Mouse (Mus musculus): ENCODE results near the gene Samd4. TPM values are rescaled to one million over a fixed set of nuclear protein-coding genes. Genes with fewer than 3 reads are reported as not detected.
"Not testable (repeated sequence)": the region's sequence is repeated elsewhere in the genome, so short reads cannot be mapped to it uniquely, and the experiment has no call there.

Samd4 gene
- polyA plus RNA-seq, 1 experiment from 2014 or later: 16.2 TPM

DNA sequence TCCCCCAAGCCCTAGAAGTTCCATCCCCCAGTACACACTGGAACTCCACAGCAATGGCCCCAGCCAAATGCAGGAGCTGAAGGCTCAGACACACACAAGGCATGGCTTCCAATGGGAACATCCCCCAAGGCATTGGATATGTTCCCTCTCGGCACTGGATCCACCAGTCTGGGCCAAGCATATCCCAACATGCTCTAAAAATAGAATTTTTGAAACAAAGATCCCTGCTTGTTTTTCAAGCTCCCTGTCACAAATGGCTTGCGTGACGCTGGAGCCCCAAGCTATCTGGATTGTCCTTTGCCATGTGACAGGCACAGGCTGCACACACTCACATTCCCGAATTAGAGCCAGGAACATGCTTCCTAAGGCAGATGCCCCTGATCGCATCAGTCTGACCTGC is 213.7 kb downstream of the Samd4 start:
- H3K4me1 ChIP-seq: peaks cover 6% of the 10 kb centered on the region; the same call in 1 of the 2 replicates
- peaks cover 49% of the 10 kb centered on the region for H3K36me3 ChIP-seq
- WGBS: 76% methylated on average over 5 of the region's 5 CpGs
- H3K9me3 ChIP-seq: no peaks in the 10 kb centered on the region
- no peak overlapping the region for H3K4me2 ChIP-seq
- ATAC-seq (ENCODE audit: insufficient number of reproducible peaks, low FRiP score, low TSS enrichment, low read depth): no peak
- no peaks in the 10 kb centered on the region for H3K27me3 ChIP-seq
- no peak overlapping the region for H3K27ac ChIP-seq
- no peak overlapping the region for H3K4me3 ChIP-seq
- H3K9ac ChIP-seq: no peak overlapping the region

DNA sequence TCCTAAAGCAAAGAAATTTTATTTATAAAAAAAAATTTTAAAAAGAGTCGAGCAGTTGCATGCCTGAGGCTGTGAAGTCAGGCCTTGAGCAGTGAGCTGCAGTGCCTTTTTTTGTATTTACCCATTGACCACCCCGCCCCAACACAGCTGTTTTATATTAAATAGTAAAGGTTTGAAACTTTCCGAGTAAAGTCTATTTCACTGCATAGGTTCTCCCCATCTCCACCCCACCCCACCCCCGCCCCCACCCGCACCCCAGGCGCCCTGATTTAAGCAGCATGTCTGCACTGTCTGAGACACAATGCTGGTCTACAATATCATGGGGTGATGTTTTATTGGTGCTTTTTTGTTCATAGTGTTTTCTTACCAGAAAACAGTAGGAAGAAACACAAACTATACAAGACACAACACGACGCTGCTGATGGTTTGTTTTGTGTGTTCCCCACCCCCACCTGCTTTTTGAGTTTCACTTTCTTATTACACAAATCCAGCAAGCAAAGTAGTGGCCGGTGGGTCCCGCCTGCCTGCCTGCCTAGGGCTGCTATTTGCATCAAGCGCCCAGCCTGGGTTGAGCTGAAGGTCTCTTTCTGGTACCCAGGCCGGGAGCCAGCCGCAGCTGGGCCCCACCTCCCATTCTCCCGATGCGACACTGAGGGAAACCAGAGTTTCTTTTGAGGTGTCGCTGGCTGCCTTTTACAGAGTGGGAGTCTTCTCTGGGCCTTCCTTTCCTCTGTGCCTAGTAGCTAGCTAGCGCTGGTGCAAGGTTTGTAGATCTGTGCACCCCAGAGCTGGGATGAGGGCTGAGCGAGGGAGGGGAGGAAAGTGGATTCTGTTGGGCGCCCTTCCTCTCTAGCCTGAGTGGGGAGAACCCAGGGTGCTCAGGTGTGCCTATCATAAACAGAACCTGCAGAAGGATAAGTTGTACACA is 221.9 kb downstream of the Samd4 start:
- Histone ChIP-seq H3K27ac (peak overlapping the region; percentile 72), H3K9me3 (no peaks in the 10 kb centered on the region), H3K27me3 (no peaks in the 10 kb centered on the region), H3K4me1 (peaks cover 5% of the 10 kb centered on the region), H3K4me2 (peak overlapping the region; percentile 20; the same call in 1 of the 2 replicates), H3K9ac (no peak overlapping the region), H3K4me3 (0 out of 2 replicates have a peak overlapping the region, but pooled peaks have one; percentile 8), H3K36me3 (peaks cover 14% of the 10 kb centered on the region)
- ATAC-seq (ENCODE audit: insufficient number of reproducible peaks, low FRiP score, low TSS enrichment, low read depth): peak; percentile 75
- WGBS: 20% methylated on average over 19 of the region's 19 CpGs

DNA sequence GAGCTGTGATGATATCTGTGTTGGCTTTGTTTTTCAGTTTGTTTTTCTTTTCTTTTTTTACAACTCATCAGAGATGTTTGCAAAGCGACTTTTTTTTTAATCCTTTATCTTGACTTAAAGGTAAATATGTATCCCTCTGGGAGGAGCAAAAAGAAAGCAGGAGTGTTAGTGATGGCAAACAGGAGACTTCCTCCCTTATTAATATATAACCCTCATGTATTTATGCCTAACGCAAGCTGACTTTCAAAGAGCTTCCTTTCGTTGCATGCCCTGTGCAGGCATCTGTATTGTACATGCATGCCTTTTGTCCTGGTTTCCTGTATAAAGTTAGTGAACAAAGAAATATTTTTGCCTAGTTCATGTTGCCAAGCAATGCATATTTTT is 222.5 kb downstream of the Samd4 start:
- H3K27ac ChIP-seq: peak overlapping the region; percentile 72; the same call in 1 of the 2 replicates

DNA sequence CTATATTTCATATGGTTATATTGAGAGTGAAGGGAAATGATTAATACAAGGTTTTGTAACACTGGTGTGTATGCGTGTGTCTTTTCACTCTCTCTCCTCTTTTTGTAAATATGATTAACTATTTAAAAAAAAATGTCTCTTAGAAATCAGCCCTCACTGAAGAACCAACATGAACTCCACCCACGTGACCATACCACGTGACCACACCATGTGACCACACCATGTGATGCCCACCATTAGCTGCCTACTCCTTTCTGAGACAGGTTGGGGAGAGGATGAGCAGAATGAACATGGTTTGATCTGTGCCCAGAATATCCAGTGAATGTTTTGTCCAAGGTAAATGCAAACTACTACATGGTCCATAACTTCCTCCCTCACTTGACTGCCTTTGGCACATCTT is 223.1 kb downstream of the Samd4 start:
- H3K4me1 ChIP-seq: peaks cover 6% of the 10 kb centered on the region
- no peak overlapping the region for H3K4me3 ChIP-seq
- no peaks in the 10 kb centered on the region for H3K27me3 ChIP-seq
- no peaks in the 10 kb centered on the region for H3K9me3 ChIP-seq
- no peak for ATAC-seq (ENCODE audit: insufficient number of reproducible peaks, low FRiP score, low TSS enrichment, low read depth)
- WGBS: 92% methylated on average over 3 of the region's 3 CpGs
- H3K27ac ChIP-seq: no peak overlapping the region
- no peak overlapping the region for H3K4me2 ChIP-seq
- H3K9ac ChIP-seq: no peak overlapping the region
- peaks cover 7% of the 10 kb centered on the region for H3K36me3 ChIP-seq

More for the DNA sequence above, 222.5 kb downstream of the Samd4 start:
- Histone ChIP-seq H3K4me2 (no peak overlapping the region), H3K9ac (no peak overlapping the region), H3K4me3 (no peak overlapping the region), H3K36me3 (peaks cover 13% of the 10 kb centered on the region), H3K9me3 (no peaks in the 10 kb centered on the region), H3K27me3 (no peaks in the 10 kb centered on the region), H3K4me1 (peaks cover 5% of the 10 kb centered on the region)
- 72% methylated on average over 3 of the region's 3 CpGs for WGBS
- ATAC-seq (ENCODE audit: insufficient number of reproducible peaks, low FRiP score, low TSS enrichment, low read depth): no peak

DNA sequence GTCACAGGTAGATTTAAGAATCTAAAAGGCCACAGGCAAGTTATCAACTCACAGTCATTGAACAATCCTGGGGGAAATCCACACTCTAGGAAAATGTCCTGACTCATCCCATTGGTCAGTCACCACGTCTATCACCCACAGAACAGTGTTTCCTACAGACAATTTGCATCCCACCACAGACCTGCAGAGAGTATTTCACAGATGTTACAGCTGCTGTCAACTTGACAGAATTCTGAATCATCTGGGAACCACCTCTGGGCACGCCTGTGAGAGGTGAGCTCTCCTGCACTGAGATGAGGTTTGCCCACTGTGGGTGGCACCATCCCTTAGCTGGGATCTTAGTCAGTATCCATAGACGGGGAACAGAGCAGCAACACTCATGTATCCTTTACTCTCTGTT is 224.8 kb downstream of the Samd4 start:
- H3K9ac ChIP-seq: no peak overlapping the region
- no peak overlapping the region for H3K4me3 ChIP-seq
- no peak overlapping the region for H3K27ac ChIP-seq
- no peak for ATAC-seq (ENCODE audit: insufficient number of reproducible peaks, low FRiP score, low TSS enrichment, low read depth)
- H3K9me3 ChIP-seq: no peaks in the 10 kb centered on the region
- no peaks in the 10 kb centered on the region; the same call in 1 of the 2 replicates for H3K36me3 ChIP-seq
- H3K27me3 ChIP-seq: no peaks in the 10 kb centered on the region
- 80% methylated on average over 3 of the region's 3 CpGs for WGBS
- H3K4me1 ChIP-seq: peaks cover 12% of the 10 kb centered on the region
- H3K4me2 ChIP-seq: no peak overlapping the region

DNA sequence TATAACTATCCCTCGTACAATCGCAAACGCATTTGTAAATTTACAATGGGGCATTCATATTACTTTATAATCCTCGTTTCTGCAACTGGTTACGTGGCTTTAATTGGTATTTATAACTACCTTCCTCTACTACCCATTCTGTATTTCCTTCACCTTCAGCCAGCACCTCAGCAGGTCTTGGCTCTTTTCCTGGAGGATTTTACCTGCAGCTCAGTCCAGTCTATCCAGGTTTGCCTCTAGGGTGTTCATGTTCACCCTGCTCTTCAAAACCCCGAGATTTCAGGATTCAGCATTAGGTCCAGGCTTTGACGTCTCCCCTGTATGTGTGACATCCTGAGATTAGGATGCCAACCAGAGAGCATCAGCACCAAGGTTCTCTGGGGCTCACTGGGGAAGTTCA is 227.7 kb downstream of the Samd4 start:
- H3K9ac ChIP-seq; H3K4me1 ChIP-seq; H3K4me3 ChIP-seq; H3K9me3 ChIP-seq; H3K36me3 ChIP-seq; ATAC-seq (ENCODE audit: insufficient number of reproducible peaks, low FRiP score, low TSS enrichment, low read depth); H3K27me3 ChIP-seq; H3K27ac ChIP-seq; H3K4me2 ChIP-seq: not testable (repeated sequence)
- 76% methylated on average over 7 of the region's 7 CpGs for WGBS

DNA sequence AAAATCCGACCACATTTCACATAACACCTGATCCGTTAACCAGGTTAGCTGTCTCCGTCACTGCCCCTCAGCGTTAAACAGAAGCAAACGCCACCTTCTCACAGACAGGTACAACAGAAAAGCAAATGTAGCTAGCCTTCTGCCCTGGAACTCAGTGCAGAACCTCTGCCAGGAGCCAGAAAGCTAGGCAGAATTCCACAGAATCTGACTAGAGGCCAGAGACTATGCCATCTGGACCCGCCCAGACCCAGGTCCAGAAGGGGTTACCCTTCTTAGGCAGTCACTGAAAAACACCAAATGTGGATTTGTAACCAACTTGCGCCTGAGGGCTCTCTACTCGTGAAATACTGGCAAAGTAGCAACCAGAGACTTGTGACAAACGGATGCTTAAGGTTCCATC is 228.7 kb downstream of the Samd4 start:
- Histone ChIP-seq H3K36me3 (no peaks in the 10 kb centered on the region), H3K4me1 (peaks cover 7% of the 10 kb centered on the region), H3K27me3 (no peaks in the 10 kb centered on the region), H3K9ac (no peak overlapping the region), H3K27ac (no peak overlapping the region), H3K4me3 (no peak overlapping the region), H3K4me2 (no peak overlapping the region), H3K9me3 (no peaks in the 10 kb centered on the region)
- 34% methylated on average over 9 of the region's 9 CpGs for WGBS
- ATAC-seq (ENCODE audit: insufficient number of reproducible peaks, low FRiP score, low TSS enrichment, low read depth): no peak

DNA sequence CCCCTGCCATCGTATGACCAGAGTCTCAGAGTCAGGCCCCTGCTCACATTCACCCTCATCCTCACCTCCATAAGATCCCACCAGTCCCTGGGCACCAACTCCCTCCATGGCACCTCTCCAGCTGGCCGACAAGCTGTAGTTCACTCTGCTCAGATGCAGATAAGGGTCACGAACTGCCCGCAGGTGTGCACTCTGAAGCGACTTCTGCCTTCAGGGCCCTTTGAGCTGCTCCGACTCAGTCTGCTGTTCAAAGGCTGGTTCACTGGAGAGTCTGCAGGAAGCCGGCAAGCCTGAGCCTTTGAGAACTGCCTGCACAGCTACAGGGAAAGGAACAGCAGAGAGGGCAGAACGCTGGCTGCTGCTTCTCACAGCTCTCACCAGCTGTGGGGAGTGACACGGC is 232.5 kb downstream of the Samd4 start:
- no peak for ATAC-seq (ENCODE audit: insufficient number of reproducible peaks, low FRiP score, low TSS enrichment, low read depth)
- H3K27ac ChIP-seq: no peak overlapping the region
- no peaks in the 10 kb centered on the region for H3K27me3 ChIP-seq
- no peak overlapping the region for H3K9ac ChIP-seq
- H3K36me3 ChIP-seq: no peaks in the 10 kb centered on the region
- peaks cover 7% of the 10 kb centered on the region for H3K4me1 ChIP-seq
- H3K4me2 ChIP-seq: no peak overlapping the region
- no peaks in the 10 kb centered on the region for H3K9me3 ChIP-seq
- no peak overlapping the region for H3K4me3 ChIP-seq
- 60% methylated on average over 9 of the region's 9 CpGs for WGBS

DNA sequence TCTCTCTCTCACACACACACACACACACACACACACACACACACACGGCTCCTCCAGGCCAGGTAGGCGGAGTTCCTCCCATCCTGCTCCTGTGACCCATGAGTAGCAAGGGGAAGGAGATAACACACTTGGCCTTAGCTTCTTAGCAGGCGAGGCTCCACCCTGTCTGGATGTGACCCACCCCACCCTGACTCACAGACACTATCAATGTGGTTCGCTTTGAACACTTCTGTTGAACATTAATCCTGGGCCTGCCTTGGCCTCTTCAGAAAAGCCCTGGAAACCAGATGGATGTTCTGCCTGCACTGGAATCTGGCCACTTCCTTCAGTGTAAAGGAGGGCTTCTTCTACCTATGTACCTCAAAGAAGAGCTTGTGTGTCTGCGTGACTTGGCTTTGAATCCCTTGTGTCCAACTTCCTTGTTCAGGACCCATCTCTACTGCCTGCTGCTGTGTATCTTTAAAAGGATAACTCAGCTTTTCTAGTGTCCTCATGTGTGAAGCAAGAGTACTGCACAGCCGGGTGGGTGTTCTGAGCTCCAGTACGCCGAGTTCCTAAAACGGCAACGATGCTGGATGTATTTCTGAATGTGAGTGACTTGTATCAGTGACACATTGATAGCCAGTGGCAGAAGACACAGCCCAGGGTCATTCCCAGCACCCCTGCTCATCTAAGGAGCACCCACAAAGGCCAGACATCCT is 233.6 kb downstream of the Samd4 start:
- no peak overlapping the region for H3K4me3 ChIP-seq
- no peaks in the 10 kb centered on the region for H3K9me3 ChIP-seq
- 78% methylated on average over 9 of the region's 10 CpGs for WGBS
- H3K27ac ChIP-seq: no peak overlapping the region
- H3K36me3 ChIP-seq: no peaks in the 10 kb centered on the region
- H3K4me2 ChIP-seq: no peak overlapping the region
- no peak overlapping the region for H3K9ac ChIP-seq
- H3K27me3 ChIP-seq: no peaks in the 10 kb centered on the region
- ATAC-seq (ENCODE audit: insufficient number of reproducible peaks, low FRiP score, low TSS enrichment, low read depth): no peak
- H3K4me1 ChIP-seq: peaks cover 1% of the 10 kb centered on the region; the same call in 1 of the 2 replicates

DNA sequence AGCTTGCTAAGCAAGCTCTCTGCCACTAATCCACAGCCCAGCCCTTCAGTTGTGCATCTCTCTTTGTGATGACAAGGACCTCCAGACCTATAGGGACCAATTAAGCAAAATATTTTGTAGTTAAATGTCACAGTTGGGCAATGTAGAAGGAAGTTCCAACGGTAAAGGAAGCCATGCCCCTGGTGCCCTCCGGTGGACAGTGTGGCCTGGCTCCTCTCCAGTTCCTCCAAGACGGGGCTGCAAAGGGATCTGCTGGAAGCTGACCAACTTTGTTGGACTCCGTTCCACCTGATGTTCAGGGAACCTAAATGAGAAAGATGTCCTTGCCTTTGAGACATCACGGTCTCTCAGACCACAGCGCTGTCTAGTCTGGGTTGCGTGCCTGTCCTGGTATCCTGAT is 234.9 kb downstream of the Samd4 start:
- Histone ChIP-seq H3K9ac (no peak overlapping the region), H3K4me3 (no peak overlapping the region), H3K4me2 (no peak overlapping the region), H3K27ac (no peak overlapping the region), H3K4me1 (no peaks in the 10 kb centered on the region), H3K36me3 (no peaks in the 10 kb centered on the region), H3K9me3 (no peaks in the 10 kb centered on the region), H3K27me3 (no peaks in the 10 kb centered on the region)
- WGBS: 73% methylated on average over 7 of the region's 7 CpGs
- no peak for ATAC-seq (ENCODE audit: insufficient number of reproducible peaks, low FRiP score, low TSS enrichment, low read depth)

DNA sequence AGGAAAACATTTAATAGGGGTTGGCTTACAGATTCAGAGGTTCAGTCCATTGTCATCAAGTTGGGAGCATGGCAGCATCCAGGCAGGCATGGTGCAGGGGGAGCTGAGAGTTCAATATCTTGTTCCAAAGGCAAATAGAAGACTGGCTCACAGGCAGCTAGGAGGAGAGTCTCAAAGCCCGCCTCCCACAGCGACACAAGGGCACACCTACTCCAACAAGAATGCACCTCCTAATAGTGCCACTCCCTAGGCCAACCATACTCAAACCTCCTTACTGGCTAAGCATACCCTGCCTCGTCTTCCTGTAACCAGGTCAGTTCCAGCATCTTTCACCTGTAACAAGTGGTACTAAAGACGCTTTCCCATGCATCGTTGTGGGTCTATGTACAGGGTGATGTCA is 245.3 kb downstream of the Samd4 start:
- WGBS: 89% methylated on average over 5 of the region's 5 CpGs
- no peak overlapping the region for H3K4me2 ChIP-seq
- 0 out of 2 replicates have a peak, but pooled peaks cover 3% of the 10 kb centered on the region for H3K4me1 ChIP-seq
- no peak overlapping the region for H3K9ac ChIP-seq
- H3K27me3 ChIP-seq: no peaks in the 10 kb centered on the region
- H3K4me3 ChIP-seq: no peak overlapping the region
- no peak for ATAC-seq (ENCODE audit: insufficient number of reproducible peaks, low FRiP score, low TSS enrichment, low read depth)
- no peaks in the 10 kb centered on the region for H3K36me3 ChIP-seq
- no peak overlapping the region for H3K27ac ChIP-seq
- no peaks in the 10 kb centered on the region for H3K9me3 ChIP-seq

DNA sequence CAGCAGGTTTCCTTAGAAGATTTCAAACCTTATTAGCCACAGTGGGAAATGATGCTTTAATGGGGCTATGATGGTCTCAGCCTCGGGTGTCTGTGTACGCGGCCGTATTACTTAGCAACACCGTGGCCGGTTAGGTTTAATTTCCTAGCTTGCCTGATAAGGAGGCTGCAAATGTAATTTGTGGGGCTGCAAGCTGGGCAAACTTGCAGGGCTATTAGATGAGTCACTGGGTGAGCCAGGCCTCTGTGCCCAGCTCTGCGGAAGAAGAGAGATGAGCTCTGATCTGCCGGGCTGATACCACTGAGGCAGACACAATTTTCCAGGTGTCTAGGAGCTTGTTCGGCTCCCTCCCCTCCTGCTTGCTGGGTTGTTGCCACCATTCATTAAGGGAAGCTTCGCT is 251.3 kb downstream of the Samd4 start:
- no peak for ATAC-seq (ENCODE audit: insufficient number of reproducible peaks, low FRiP score, low TSS enrichment, low read depth)
- no peak overlapping the region for H3K4me2 ChIP-seq
- no peaks in the 10 kb centered on the region for H3K27me3 ChIP-seq
- no peak overlapping the region for H3K4me3 ChIP-seq
- H3K36me3 ChIP-seq: no peaks in the 10 kb centered on the region
- 0 out of 2 replicates have a peak, but pooled peaks cover 3% of the 10 kb centered on the region for H3K4me1 ChIP-seq
- H3K9me3 ChIP-seq: no peaks in the 10 kb centered on the region
- 50% methylated on average over 10 of the region's 10 CpGs for whole genome bisulfite sequencing
- no peak overlapping the region for H3K9ac ChIP-seq
- no peak overlapping the region for H3K27ac ChIP-seq
